ENCODE assay signal across 9 mouse cellular contexts in genomic region chr13:114457567-114458120, GRCm38 (mm10). TPM values are rescaled to one million over a fixed set of nuclear protein-coding genes. Genes with fewer than 3 reads are reported as not detected.
A peak's percentile ranks its signal among the peaks of the same experiment; 100 is the strongest.
DNase-seq lines count a peak whose midpoint lies in the region; ATAC-seq and TF ChIP-seq lines count a peak whose summit lies in the region.
"Had no signal": no experiment of that assay in that cellular context is flagged by ENCODE, and none has a peak within 500 bp of the region (broad histone marks: within the 10 kb centered on the region; RNA-seq: fewer than 3 reads in every experiment).

No protein-coding gene starts in this region.

- under 1% methylated on average over 15 of the region's 15 CpGs for WGBS in heart, embryonic 11.5 days (ENCODE audit: insufficient replicate concordance)
- 1% methylated on average over 15 of the region's 15 CpGs for WGBS in forebrain, embryonic 14.5 days
- 1% methylated on average over 15 of the region's 15 CpGs for WGBS in liver, embryonic 14.5 days (ENCODE audit: insufficient replicate concordance)

- intact Hi-C loops in heart, postnatal 10 days (cut with DNase I): loop anchor here (5.0 kb wide), 1 partner anchor 70 kb away; the partner anchor contains the start of gene Ndufs4

- no peaks in the 10 kb centered on the region for H3K9me3 ChIP-seq in heart, embryonic 11.5 days (replicated peaks; ENCODE audit: control insufficient read depth, low read length)
- H3K9me3 ChIP-seq in E14TG2a.4 (ENCODE audit: low read length): peaks cover 5% of the 10 kb centered on the region
- H3K9me3 ChIP-seq in forebrain, embryonic 14.5 days (replicated peaks; ENCODE audit: control insufficient read depth, low read length): no peaks in the 10 kb centered on the region
- no peaks in the 10 kb centered on the region for H3K9me3 ChIP-seq in liver, embryonic 14.5 days (ENCODE audit: control insufficient read depth, low read length)

- TF ChIP-seq CTCF in E14TG2a.4 (conservative IDR thresholded peaks at IDR 0.05; ENCODE audit: low read length): no peak
- no peak for TF ChIP-seq CTCF in liver, embryonic 14.5 days (IDR thresholded peaks at IDR 0.05; ENCODE audit: low read depth)

- H3K4me2 ChIP-seq in heart, embryonic 11.5 days: peak overlapping the region; percentile 92
- peak overlapping the region; percentile 94 for H3K4me2 ChIP-seq in forebrain, embryonic 14.5 days (ENCODE audit: low read length)
- H3K4me2 ChIP-seq in liver, embryonic 14.5 days (ENCODE audit: low read depth): peak overlapping the region; percentile 54

- no peaks in the 10 kb centered on the region for H3K36me3 ChIP-seq in heart, embryonic 11.5 days (ENCODE audit: control insufficient read depth, insufficient read depth, low read length)
- no peaks in the 10 kb centered on the region for H3K36me3 ChIP-seq in E14TG2a.4 (ENCODE audit: insufficient read depth, low read length)
- H3K36me3 ChIP-seq in forebrain, embryonic 14.5 days (ENCODE audit: control insufficient read depth, insufficient read depth, low read length): no peaks in the 10 kb centered on the region
- no peaks in the 10 kb centered on the region for H3K36me3 ChIP-seq in liver, embryonic 14.5 days (replicated peaks; ENCODE audit: control insufficient read depth, insufficient read depth, low read depth)

- H3K27ac ChIP-seq in heart, embryonic 11.5 days (ENCODE audit: low read depth, low read length): no peak overlapping the region
- no peak overlapping the region for H3K27ac ChIP-seq in forebrain, embryonic 14.5 days (ENCODE audit: low read depth, low read length)
- no peak overlapping the region for H3K27ac ChIP-seq in liver, embryonic 14.5 days

- peaks cover 18% of the 10 kb centered on the region; the same call in 1 of the 2 replicates for H3K27me3 ChIP-seq in heart, embryonic 11.5 days (ENCODE audit: control insufficient read depth, insufficient read depth, low read length)
- H3K27me3 ChIP-seq in E14TG2a.4 (ENCODE audit: insufficient read depth, low read length): peaks cover 80% of the 10 kb centered on the region
- H3K27me3 ChIP-seq in forebrain, embryonic 14.5 days (replicated peaks; ENCODE audit: control insufficient read depth, insufficient read depth, low read length): peaks cover 28% of the 10 kb centered on the region
- peaks cover 68% of the 10 kb centered on the region for H3K27me3 ChIP-seq in liver, embryonic 14.5 days (ENCODE audit: control insufficient read depth, insufficient read depth, low read length)

- H3K4me3 ChIP-seq in heart, embryonic 11.5 days (ENCODE audit: low read depth, low read length): peak overlapping the region; percentile 67
- H3K4me3 ChIP-seq in E14TG2a.4 (replicated peaks; ENCODE audit: low read length): peak overlapping the region; percentile 84
- peak overlapping the region; percentile 54 for H3K4me3 ChIP-seq in forebrain, embryonic 14.5 days (ENCODE audit: low read depth, low read length)
- peak overlapping the region; percentile 40 to 46 for H3K4me3 ChIP-seq in liver, embryonic 14.5 days (ENCODE audit: insufficient read depth in 1 of 2, low read depth in 2 of 2, low read length in 2 of 2)

- TF ChIP-seq EP300 in liver, embryonic 14.5 days (IDR thresholded peaks at IDR 0.05; ENCODE audit: low read depth): no peak

- peak overlapping the region; percentile 6 for H3K9ac ChIP-seq in heart, embryonic 11.5 days (ENCODE audit: low read depth, low read length)
- peak overlapping the region; percentile 46; the same call in 1 of the 2 replicates for H3K9ac ChIP-seq in forebrain, embryonic 14.5 days (ENCODE audit: low read length)
- H3K9ac ChIP-seq in liver, embryonic 14.5 days (replicated peaks): no peak overlapping the region

- ATAC-seq in heart, embryonic 11.5 days (replicated peaks; ENCODE audit: insufficient number of reproducible peaks, low FRiP score, low TSS enrichment): no peak
- ATAC-seq in forebrain, embryonic 14.5 days: no peak
- ATAC-seq in liver, embryonic 14.5 days (ENCODE audit: insufficient read depth): no peak

- H3K4me1 ChIP-seq in heart, embryonic 11.5 days (ENCODE audit: control insufficient read depth, insufficient read depth, low read length): no peaks in the 10 kb centered on the region
- H3K4me1 ChIP-seq in E14TG2a.4 (replicated peaks; ENCODE audit: low read depth, low read length): peaks cover 33% of the 10 kb centered on the region
- peaks cover 7% of the 10 kb centered on the region for H3K4me1 ChIP-seq in forebrain, embryonic 14.5 days (ENCODE audit: control insufficient read depth, insufficient read depth, low read length)
- no peaks in the 10 kb centered on the region for H3K4me1 ChIP-seq in liver, embryonic 14.5 days (replicated peaks; ENCODE audit: control insufficient read depth in 2 of 2, insufficient read depth in 2 of 2, low read length in 1 of 2)

- no peak for DNase-seq in heart, postnatal 10 days
- peak; percentile 19 for DNase-seq in forebrain, embryonic 14.5 days (ENCODE audit: low spot score)
- DNase-seq in liver, embryonic 14.5 days (ENCODE audit: low read depth in 3 of 3, low spot score in 3 of 3): no peak
- no peak for DNase-seq in spleen, adult 12 weeks (ENCODE audit: low spot score)
- no peak for DNase-seq in cerebellum, adult 11 months
- no peak for DNase-seq in left cerebral cortex, adult 8-10 months (ENCODE audit: low spot score in 2 of 2)
- DNase-seq: layer of hippocampus, adult 9-11 months had no signal

RNA-seq across cellular contexts. Expression of gene Fst, which starts 1.1 kb away (rescaled TPM):
- 8.1 and 10.3 TPM in 2 replicates for polyA plus RNA-seq in heart, embryonic 11.5 days (2014; fragmentation: Nextera tagmentation; extraction: Ambion mirVana)
- total RNA-seq in heart, postnatal 10 days (2021): 1 to 10 TPM; 1.0 to 1.2 TPM
- 6.0 and 9.2 TPM in 2 replicates for polyA plus RNA-seq in forebrain, embryonic 14.5 days (2014; fragmentation: Nextera tagmentation; extraction: Ambion mirVana)
- polyA plus RNA-seq in liver, embryonic 14.5 days (2012; rRNA removed): 1.5 and 2.8 TPM in 2 replicates
- polyA plus RNA-seq in liver, embryonic 14.5 days (2014; fragmentation: Nextera tagmentation; extraction: Ambion mirVana): 3.8 and 4.3 TPM in 2 replicates
- total RNA-seq in left cerebral cortex, adult 8-10 months (2022): 1 to 10 TPM; 3.4 to 6.1 (median 5.2) TPM
